Mouse (Mus musculus) mesoderm, embryonic 11.5 days (tissue): Measurements from ENCODE around the gene Usp7.
"Not testable (repeated sequence)": the region's sequence is repeated elsewhere in the genome, so short reads cannot be mapped to it uniquely, and the experiment has no call there.

Source experiments
- DNase-seq: peaks from one replicate; pipeline ENCODE4 v3.0.0-alpha.2; 2012; ENCODE audit warnings: low read depth, low spot score

Gene Usp7

DNA sequence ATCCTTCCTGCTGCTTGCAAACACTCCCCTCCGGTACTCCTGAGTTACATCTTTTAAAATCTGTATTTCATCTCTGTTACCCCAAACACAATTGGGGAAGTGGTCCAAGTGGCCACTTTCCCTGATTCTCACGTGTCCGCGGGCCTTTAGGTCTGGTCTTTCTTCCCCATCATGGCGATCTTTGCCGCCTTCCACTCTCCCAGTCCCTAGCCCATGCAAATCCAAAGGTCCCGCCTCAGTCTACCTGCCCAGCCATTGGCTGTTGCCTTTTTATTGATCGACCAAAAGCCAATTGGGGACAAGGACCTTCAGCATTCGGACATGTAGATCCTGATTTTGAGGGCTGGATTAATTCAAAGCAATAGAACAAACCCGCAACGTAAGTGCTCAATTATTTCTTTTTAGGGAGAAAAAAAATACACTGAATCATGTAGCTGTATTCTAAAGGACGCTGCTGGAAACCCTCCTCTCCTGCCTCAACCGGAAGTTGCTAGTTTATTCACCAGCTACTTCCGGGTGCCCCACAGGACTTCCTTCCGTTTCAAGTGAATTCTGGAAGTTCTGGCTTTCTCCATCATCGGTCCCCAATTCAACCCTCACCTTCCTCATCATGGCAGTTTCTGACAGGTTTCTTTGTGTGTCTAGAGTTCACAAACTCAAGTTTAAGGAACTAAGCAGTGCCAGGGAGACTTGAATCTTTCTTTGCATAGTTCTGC, 8.8 kb downstream of the Usp7 start:
- DNase-seq = no peak

DNA sequence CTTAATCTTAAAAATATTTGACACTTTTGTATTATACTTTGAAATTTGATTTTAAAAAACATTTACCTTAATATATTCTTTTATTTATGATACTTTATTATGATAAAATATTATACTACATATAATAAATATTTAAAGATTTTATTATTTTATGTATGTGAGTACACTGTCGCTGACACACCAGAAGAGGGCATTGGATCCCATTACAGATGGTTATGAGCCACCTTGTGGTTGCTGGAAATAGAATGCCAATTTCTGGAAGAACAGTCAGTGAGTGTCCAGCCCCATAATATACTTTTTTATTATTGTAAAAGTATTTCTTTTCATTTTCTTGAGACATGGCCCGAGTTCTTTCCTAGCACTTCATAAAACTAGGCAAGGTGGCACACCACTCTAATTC, 10.4 kb downstream of the Usp7 start:
- DNase-seq = no peak

DNA sequence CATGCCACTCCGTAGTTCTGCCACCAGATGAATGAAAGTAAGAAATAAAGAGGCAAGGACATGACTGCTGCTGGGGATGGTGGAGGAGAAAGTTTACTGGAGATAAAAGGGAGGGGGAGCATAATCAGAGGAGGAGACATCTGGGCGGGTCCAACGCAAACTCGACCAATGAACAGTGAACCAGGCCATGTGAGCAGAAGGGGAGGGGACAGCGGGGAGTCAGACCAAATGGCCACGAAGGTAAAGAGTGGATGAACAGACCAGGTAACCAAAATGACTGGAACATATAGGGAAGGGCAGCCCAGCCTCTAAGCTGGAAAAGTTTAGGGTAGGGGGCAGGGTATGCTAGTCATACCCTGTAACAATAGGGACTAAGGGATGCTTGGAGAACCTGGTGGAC, 10.9 kb downstream of the Usp7 start:
- DNase-seq = no peak

DNA sequence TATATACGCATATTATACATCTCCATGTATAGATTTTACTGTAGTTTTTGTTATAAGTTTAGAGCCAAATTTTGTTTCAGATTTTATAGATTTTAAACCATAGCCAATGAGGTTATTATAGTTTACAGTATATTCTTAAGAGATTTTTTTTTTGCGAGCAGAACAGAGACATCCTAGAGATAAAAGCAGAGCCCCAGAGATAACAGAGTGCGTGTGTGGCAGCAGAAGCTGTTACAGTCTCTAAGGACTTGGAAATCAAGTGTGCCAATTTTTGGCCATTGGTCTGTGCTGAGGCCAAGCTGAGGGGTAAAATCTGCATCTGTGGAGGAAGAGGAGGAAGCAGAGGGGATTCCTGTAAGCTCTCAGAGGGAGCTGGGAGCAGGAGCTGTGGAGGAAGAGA, 11.9 kb downstream of the Usp7 start:
- no peak for DNase-seq

DNA sequence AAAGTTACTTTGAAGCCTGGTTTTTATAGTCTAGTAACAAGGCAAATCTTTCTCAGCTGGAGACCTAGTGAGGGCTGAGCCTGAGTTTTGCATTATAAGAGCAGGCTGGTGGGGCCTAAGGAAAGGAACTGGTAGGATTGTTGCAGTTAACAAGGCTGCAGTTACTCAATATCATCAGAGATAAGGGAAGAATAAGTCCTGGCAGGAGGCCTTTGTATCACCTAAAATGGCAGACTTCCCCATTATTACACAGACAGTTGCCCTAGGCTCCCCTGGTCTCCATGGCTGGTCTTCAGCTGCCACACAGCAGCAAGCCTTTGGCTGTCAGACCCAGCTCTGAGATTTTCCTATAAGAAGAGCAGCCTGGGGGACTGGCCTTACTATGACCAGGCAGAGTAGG, 13.4 kb downstream of the Usp7 start:
- DNase-seq = no peak

DNA sequence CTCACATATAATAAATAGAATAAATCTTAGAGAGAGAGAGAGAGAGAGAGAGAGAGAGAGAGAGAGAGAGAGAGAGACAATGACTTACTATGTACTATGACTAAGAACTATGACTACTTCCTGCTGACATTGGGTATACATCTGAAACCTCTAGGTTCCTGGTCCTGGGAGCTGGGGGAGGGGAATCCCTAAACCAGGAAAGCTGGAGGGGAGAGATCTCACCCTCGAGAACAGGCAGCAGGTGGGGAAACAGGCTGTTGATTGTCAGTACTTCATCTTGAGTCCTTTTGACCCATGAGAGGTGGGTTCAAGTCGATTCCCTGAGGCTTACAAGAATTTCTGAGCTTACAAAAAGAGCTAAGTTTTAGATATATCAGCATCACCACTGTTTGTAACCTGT, 14.9 kb downstream of the Usp7 start:
- no peak for DNase-seq

DNA sequence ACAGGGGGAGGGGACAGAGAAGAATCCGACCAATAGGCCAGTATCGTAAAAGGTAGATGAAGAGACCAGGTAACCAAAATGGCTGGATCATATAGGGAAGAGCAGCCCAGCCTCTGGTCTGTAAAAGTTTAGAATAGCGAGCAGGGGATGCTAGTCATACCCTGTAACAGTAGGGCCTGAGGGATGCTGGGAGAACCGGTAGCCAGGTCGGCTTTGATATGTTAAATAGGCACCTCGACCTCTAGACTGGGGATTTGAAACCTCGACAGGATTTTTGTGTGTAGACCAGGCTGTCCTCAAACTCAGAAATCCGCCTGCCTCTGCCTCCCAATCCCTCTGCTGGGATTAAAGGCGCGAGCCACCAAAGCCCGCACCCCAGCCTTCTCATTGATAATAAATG, 15.5 kb downstream of the Usp7 start:
- DNase-seq = no peak

DNA sequence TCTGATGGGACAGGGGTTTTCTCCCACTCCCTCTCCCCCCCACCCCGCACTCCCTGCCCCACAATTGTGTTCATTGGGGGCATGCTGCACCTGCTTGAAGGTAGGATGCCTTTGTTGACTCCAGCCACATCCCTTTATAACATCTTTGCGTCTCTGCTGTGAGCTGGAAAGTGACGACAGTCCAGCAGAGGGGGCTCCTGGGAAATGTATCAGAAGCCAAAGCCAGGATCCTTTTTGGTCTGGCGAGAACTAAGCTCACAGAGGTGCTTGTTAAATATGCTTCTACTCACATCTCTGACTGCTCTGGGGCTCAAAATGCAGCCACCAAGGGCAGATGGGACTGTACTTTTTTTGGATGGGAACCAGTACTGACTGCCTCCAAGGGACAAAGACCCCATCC, 21.0 kb downstream of the Usp7 start:
- DNase-seq = no peak

DNA sequence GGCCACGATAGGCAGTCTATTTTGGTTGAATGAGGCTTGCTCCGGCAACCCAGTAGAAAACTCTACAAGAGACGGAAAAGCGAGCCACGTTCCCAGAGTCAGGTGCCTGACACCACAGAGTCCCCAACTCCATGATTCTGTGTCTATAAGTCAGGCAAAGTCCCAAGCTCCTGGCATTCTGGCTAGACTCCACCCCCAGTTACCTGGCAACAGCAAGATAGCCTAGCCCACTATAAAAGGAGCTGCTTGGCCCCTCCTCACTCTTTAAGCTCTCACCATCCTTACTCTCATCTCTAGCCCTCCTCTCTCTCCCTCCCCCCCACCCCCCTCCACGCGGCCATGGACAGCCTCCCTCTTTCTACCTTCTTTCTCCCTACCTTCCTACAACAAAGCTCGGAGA, 21.8 kb downstream of the Usp7 start:
- not testable (repeated sequence) for DNase-seq

DNA sequence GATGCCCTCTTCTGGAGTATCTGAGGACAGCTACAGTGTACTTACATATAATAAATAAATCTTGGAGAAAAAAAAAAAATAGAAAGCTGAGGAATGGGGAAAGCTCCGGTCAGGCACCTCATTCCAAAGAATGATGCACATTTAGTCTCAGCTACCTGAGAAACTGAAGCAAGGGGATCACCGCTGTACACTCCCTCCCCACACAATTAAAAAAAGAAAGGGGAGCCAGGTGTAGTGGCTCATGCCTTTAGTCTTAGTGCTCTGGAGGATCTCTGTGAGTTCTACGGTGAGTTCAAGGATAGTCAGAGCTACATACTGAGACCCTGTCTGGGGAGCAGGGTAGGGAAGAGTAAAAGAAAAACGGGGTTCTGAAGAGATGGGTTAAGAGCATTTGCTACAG, 22.6 kb downstream of the Usp7 start:
- peak; percentile 7 for DNase-seq

DNA sequence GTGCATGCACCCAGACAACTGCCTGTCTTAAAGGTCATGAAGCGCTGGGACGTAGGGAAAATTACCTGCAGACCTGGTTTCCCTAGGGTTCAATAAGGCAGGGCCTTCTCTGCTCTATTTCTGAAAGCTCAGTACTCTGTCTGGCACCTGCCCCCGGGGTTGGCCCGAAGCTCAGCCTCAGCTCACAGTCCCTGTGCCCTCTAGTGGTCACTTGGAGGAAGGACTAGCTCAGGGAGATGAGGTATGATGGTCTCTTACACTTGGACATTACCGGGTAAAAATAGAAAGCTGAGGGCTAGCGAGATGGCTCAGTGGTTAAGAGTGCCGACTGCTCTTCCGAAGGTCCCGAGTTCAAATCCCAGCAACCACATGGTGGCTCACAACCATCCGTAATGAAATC, 23.0 kb downstream of the Usp7 start:
- peak; percentile 76 for DNase-seq

DNA sequence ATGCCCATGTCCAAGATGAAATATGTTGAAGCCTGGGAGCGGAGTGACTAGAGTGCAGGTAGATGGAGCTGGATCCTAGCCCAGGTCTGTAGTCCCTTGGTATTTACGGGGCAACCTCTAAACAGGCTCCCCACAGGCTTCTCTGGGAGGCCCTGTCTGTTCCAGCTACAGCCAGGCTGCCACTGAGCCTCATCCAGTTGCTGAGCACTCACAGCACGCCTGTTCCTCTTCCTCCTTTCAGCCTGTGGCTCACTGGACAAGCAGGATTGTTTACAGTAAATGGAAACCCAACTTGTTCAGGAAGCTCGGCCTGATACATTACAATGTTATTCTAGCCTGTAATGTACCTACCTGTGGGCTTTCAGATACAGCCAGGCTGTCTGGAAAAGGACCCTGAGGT, 23.5 kb downstream of the Usp7 start:
- no peak for DNase-seq

DNA sequence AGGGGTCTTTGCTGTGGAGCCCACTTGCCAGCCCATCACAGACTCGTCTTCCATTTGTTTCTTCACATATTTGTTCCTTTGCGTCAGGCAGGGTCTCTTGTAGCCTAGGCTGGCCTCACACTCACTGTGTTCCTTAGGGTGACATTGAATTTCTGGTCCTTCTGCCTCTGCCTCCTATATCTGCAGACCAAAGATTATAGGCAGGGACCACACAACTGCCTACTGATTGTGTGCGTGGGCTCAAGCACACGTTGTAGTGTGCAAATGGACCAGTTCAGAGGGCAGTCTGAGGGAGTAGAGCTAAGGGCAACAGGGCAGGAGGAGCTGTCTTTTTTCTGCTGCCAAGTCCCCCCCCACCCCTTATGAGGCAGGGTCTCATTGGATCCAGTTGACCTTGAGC, 24.0 kb downstream of the Usp7 start:
- no peak for DNase-seq

DNA sequence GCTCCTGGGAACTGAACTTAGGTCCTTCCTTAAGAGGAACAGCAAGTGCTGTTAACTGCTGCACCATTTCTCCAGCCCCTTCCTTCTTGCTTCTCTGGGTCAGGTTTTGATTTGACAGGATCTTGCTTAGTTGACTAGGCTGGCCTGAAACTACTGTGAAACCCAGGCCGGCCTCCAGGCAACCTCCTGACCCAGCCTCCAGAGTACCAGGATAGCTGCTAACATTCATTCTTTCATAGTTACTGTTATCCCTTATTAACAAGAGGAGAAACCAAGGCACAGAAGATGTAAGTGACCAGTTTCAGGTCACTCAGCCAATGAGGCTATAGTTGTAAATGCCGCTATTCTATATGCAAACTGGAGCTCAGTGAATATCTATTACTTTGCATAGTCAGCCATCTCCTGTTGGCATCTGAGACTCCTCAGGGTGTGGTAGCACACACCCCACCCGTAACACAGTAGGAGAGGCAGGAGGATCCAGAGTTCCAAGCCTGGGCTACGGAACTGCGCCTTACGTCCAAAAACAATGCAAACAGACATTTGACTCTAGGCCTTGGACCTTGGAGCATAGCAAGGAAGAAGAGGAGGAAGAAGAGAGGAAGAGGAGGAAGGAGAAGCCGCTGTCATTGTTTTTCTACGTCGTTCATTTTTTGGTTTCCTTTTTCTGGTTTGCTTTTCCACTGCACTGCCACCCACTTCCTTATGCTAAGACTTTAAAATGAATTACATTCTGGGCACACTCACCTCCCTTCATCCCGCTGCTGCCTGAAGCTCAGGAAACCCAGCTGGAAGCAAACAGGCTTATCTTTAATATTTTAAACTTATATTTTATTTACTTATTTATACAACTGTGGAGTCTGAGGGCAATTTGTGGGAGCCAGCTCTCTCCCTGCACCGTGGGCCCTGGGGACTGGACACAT, 24.7 kb downstream of the Usp7 start:
- DNase-seq = no peak

DNA sequence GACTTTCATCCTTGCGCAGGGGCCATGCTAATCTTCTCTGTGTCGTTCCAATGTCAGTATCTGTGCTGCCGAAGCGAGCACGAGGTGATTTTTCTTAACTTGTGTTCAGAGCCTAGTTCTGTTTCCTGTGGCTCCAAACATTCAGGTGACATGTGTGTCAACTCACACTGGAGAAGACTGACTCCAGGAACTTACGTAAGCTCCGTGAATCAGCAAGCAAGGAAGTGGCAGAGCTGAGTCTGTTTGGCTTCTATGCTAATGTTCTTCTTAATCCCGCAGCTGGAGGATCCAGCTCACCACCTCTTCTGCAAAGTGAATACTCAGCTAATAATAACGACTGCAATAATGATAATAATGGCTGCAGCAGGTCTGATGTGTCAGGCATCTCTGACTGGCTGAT, 25.9 kb downstream of the Usp7 start:
- no peak for DNase-seq

DNA sequence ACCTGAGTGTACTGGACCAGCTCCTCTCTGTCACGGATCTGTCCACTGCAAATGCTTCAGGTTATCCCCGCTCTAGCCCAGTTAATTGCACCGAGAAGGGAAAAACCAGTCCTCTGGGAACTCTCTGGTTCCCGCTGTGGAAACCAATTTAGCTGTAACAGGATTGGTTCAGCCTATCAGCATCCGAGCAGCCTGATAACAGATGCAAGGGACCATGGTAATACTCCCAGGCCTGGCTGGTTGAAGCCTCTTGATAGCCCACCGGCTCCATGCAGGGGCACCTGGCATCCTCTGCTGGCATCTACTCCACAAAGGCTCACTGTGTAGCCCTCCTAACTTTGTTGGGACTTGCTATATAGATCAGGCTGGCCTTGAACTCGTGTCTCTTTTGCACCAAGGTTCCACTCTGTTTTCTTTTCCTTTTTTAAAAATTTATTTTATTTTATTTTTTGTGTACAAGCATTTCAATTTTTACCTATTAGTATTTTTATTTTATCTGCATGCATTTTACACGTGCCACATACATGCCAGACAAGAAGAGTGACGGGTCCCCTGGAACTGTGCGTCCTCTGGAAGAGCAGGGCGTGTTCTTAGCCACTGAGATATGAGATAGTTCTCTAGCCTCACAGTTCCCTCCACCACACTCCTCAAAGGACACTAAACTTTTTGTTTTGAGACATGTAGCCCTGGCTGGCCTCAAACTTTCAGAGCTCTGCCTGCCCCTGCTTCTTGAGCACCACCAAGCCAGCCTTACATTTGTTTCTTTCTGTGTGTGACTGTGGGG, 27.8 kb downstream of the Usp7 start:
- DNase-seq = no peak

DNA sequence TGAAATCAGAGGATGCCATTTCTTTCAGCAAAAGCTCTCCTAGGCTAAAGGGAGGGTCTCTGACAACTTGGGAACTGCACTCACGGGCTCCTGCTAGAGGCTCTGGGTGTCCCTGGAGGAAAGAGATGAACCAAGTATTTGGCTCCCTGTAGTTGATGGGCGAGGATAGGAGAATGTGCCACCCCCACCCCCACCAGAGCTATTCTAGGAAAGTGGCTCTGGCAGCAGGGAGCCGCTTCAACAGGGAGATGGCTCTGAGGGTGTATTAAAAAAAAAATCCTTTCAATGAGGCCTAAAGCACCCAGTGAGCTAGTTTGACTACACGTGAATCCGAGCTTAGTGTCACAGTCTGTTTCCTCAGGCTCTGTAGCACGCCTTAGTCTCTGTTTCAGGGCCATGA, 29.1 kb downstream of the Usp7 start:
- no peak for DNase-seq

DNA sequence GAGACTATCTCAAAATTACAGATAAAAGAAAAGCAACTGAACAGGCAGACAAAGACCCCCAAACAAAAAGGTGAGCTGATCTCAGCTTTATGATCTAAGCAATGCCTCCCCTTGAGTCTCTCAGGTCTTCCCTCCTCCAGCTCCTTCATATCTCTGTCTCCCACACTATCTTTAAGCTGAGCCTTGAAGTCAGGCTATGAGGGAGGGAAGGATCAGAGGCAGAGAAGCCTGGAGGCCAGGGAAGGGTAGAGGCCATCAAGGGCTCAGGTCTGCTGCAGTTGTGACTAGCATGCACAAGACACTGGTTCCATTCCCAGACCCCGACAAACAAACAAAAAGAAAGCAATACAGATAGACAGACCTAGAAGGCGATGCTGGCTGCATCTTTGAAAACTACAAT, 30.2 kb downstream of the Usp7 start:
- no peak for DNase-seq

DNA sequence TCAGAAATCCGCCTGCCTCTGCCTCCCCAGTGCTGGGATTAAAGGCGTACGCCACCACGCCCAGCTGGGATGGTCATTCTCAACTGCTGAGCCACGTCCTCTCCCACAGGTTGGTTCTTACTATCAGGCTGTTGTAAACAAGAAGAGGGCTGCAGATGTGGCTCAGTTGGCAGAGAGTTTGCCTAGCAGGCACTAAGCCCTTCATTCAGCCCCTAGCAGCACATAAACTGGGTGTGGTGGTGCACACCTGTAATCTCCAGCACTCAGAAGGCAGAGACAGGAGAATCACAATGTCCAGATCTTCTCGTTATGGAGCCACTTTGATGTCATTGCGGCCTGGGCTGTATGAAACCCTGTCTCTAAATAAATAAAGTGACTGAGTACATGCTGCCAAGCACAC, 31.1 kb downstream of the Usp7 start:
- no peak for DNase-seq

DNA sequence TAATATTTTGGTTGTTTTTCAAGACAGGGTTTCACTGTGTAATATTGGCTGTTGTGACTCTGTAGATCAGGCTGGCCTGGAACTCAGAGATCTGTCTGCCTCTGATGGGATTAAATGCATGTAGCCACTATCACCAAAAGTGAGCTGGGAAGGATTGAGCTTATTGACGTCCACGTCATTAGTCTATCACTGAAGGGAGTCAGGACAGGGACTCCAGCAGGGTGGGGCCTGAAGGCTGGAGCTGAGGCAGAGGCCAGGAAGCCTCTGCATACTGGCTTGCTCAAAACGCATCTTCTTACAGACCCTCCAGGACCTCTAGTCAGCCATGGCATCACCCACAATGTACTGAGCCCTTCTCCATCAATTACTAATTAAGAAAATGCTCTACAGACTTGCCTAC, 33.1 kb downstream of the Usp7 start:
- DNase-seq = no peak

DNA sequence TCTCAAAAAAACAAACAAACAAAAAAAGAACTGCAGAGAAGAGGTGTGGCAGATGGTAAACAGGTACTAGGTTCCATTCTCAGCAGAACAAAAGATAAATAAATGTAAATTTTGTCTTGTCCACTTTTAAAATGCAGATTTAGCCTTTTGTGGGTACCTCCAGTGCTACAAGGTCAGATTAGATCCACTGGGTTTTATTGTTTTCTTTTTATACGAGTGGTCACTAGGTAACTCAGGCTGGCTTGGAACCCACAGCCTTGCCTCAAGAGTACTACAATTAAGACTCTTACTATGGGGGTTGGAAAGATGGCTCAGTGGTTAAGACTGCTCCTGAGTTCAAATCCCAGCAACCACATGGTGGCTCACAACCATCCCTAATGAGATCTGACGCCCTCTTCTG, 33.9 kb downstream of the Usp7 start:
- no peak for DNase-seq

DNA sequence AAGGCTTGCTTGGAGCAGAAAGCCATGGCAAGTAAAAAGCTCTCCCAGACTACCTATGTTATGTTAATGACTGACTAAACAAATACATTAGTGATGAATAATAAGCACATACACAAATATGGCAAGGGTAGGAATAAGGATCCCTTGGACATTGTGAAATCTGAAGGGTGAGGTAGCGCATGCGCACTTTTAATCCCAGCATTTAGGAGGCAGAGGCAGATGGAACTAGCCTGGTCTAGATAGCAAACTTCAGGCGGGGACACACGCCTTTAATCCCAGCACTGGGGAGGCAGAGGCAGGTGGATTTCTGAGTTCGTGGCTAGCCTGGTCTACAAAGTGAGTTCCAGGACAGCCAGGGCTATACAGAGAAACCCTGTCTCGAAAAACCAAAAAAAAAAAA, 34.5 kb downstream of the Usp7 start:
- not testable (repeated sequence) for DNase-seq
